Comparison of ENCODE assay signal across 8 mouse cellular contexts in the genomic region with DNA sequence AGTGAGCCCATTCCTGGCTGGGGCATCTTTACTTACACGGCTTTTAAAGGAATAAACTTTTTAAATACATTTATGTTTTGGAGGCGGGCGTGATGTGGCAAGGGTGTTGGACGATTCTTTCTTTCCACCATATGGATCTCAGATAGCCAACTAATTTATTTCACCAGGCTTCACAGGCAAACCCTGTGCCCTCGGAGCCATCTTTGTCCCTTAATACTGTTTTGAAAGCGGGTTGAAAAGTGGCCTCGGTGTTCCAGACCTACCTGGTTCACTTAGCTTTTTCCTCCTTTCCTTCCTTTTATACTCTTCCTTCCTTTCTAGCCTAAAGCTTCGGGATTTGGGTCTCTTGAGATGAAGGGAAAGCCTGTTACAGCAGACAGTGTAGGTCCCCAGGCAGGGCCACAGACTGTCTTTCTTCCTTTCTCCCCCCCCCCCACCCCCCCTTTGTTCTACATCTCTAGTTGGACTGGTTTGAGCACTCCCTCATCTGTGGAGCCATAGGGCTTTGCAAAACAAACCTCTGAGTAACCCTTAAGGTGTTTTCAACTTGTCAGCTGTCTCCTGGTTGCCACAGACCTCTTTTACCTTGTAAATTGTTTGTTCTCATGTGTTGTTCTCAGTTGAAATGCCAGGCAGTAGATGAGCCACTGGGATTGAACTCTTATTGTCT. TPM values are rescaled to one million over a fixed set of nuclear protein-coding genes. Genes with fewer than 3 reads are reported as not detected.
DNase-seq lines count a peak whose midpoint lies in the region; ATAC-seq and TF ChIP-seq lines count a peak whose summit lies in the region.

No protein-coding gene starts in this region.

- H3K79me2 ChIP-seq in heart, adult 2 months (replicated peaks; ENCODE audit: control insufficient read depth, insufficient read depth, low read length) = peaks cover 4% of the 10 kb centered on the region
- H3K79me2 ChIP-seq in myocyte (ENCODE audit: control insufficient read depth, insufficient read depth) = peaks cover 16% of the 10 kb centered on the region

- DNase-seq in heart, adult 2 months = no peak
- DNase-seq in heart, adult 18-20 months = no peak
- peak; percentile 45 for DNase-seq in 3T3-L1 (ENCODE audit: low read depth, low spot score)
- no peak for DNase-seq in cerebellum, postnatal 14 days
- DNase-seq in ovary, postnatal 36 days (ENCODE audit: low spot score) = no peak

- intact Hi-C loops in heart, adult 2 months (cut with DNase I) = no loop called here

- H3K27ac ChIP-seq in heart, adult 2 months = peak overlapping the region; percentile 98
- peak overlapping the region; percentile 77 for H3K27ac ChIP-seq in embryonic facial prominence, embryonic 12.5 days
- peak overlapping the region; percentile 82 for H3K27ac ChIP-seq in intestine, embryonic 16.5 days (ENCODE audit: low read length)

- 3% methylated on average over 8 of the region's 8 CpGs for WGBS in heart, adult 2 months
- WGBS in embryonic facial prominence, embryonic 12.5 days = 4% methylated on average over 8 of the region's 8 CpGs
- WGBS in intestine, embryonic 16.5 days = 3% methylated on average over 8 of the region's 8 CpGs

- H3K36me3 ChIP-seq in heart, adult 2 months (ENCODE audit: control insufficient read depth, insufficient read depth, low read length) = peaks cover 5% of the 10 kb centered on the region
- H3K36me3 ChIP-seq in embryonic facial prominence, embryonic 12.5 days = peaks cover 4% of the 10 kb centered on the region; the same call in 1 of the 2 replicates
- no peaks in the 10 kb centered on the region for H3K36me3 ChIP-seq in intestine, embryonic 16.5 days (ENCODE audit: control insufficient read depth, insufficient read depth, low read length)
- no peaks in the 10 kb centered on the region for H3K36me3 ChIP-seq in myocyte (ENCODE audit: control insufficient read depth, insufficient read depth)

- TF ChIP-seq POLR2A in heart, adult 2 months (IDR thresholded peaks at IDR 0.05; ENCODE audit: insufficient read depth, low read depth, low read length) = no peak
- no peak for TF ChIP-seq POLR2A in myocyte (IDR thresholded peaks at IDR 0.05; ENCODE audit: insufficient read length, low read depth)

- TF ChIP-seq EP300 in heart, adult 2 months (IDR thresholded peaks at IDR 0.05; ENCODE audit: insufficient read depth, low read depth, low read length) = no peak

- peak overlapping the region; percentile 91 for H3K4me3 ChIP-seq in heart, adult 2 months
- peak overlapping the region; percentile 68 for H3K4me3 ChIP-seq in embryonic facial prominence, embryonic 12.5 days
- H3K4me3 ChIP-seq in intestine, embryonic 16.5 days (ENCODE audit: low read length) = peak overlapping the region; percentile 72
- H3K4me3 ChIP-seq in myocyte = peak overlapping the region; percentile 95

- peaks cover 4% of the 10 kb centered on the region for H3K4me1 ChIP-seq in heart, adult 2 months (ENCODE audit: control insufficient read depth, insufficient read depth, low read length)
- peaks cover 16% of the 10 kb centered on the region for H3K4me1 ChIP-seq in embryonic facial prominence, embryonic 12.5 days
- peaks cover 9% of the 10 kb centered on the region for H3K4me1 ChIP-seq in intestine, embryonic 16.5 days (ENCODE audit: control insufficient read depth, insufficient read depth, low read length)

- TF ChIP-seq CTCF in heart, adult 2 months (IDR thresholded peaks at IDR 0.05) = no peak

- H3K9me3 ChIP-seq in embryonic facial prominence, embryonic 12.5 days = no peaks in the 10 kb centered on the region
- no peaks in the 10 kb centered on the region for H3K9me3 ChIP-seq in intestine, embryonic 16.5 days (ENCODE audit: control insufficient read depth, low read length)

- peak overlapping the region; percentile 76 for H3K9ac ChIP-seq in heart, adult 2 months (ENCODE audit: low read depth, low read length)
- H3K9ac ChIP-seq in embryonic facial prominence, embryonic 12.5 days = peak overlapping the region; percentile 63
- H3K9ac ChIP-seq in intestine, embryonic 16.5 days (ENCODE audit: low read depth, low read length) = peak overlapping the region; percentile 82

- ATAC-seq in embryonic facial prominence, embryonic 12.5 days (ENCODE audit: insufficient number of reproducible peaks, insufficient read depth, low FRiP score, low TSS enrichment) = no peak
- ATAC-seq in intestine, embryonic 16.5 days = peak; percentile 1; the same call in 1 of the 2 replicates

- H3ac ChIP-seq in myocyte (ENCODE audit: control insufficient read depth, insufficient read length) = peak overlapping the region; percentile 23

- peak overlapping the region; percentile 82 for H3K4me2 ChIP-seq in embryonic facial prominence, embryonic 12.5 days (replicated peaks)
- peak overlapping the region; percentile 82 for H3K4me2 ChIP-seq in intestine, embryonic 16.5 days (ENCODE audit: low read depth, low read length)
- H3K4me2 ChIP-seq in myocyte (ENCODE audit: low read depth) = peak overlapping the region; percentile 90

- H3K27me3 ChIP-seq in heart, adult 2 months (ENCODE audit: control insufficient read depth, insufficient read depth, low read length) = no peaks in the 10 kb centered on the region
- no peaks in the 10 kb centered on the region for H3K27me3 ChIP-seq in embryonic facial prominence, embryonic 12.5 days
- H3K27me3 ChIP-seq in intestine, embryonic 16.5 days (replicated peaks; ENCODE audit: control insufficient read depth, insufficient read depth, low read length) = no peaks in the 10 kb centered on the region
- no peaks in the 10 kb centered on the region for H3K27me3 ChIP-seq in myocyte (ENCODE audit: control insufficient read depth, insufficient read depth, insufficient read length)

TF ChIP-seq in myocyte, 11 proteins besides CTCF, POLR2A, EP300 and RAD21:
- TF ChIP-seq E2F4 (IDR thresholded peaks at IDR 0.05; ENCODE audit: insufficient read depth) (no peak), MYOG (IDR thresholded peaks at IDR 0.05; ENCODE audit: control insufficient read depth in 1 of 3, insufficient read depth in 1 of 3, insufficient read length in 2 of 3, low read depth in 2 of 3) (no peak), USF1 (IDR thresholded peaks at IDR 0.05; ENCODE audit: low read depth) (no peak), TCF3 (IDR thresholded peaks at IDR 0.05; ENCODE audit: insufficient read length, low read depth) (no peak), TCF12 (IDR thresholded peaks at IDR 0.05; ENCODE audit: insufficient read depth, poor library complexity, severe bottlenecking) (no peak), REST (IDR thresholded peaks at IDR 0.05; ENCODE audit: insufficient read depth, insufficient read length) (no peak), MYOD1 (IDR thresholded peaks at IDR 0.05; ENCODE audit: control insufficient read depth in 1 of 3, insufficient read length in 2 of 3, low read depth in 2 of 3) (no peak), MAX (IDR thresholded peaks at IDR 0.05; ENCODE audit: low read depth) (no peak), SRF (IDR thresholded peaks at IDR 0.05; ENCODE audit: control insufficient read depth, insufficient read length, low read depth) (no peak), POLR2AphosphoS2 (IDR thresholded peaks at IDR 0.05; ENCODE audit: insufficient read length, low read depth) (no peak), CEBPB (IDR thresholded peaks at IDR 0.05; ENCODE audit: insufficient read depth, poor library complexity, severe bottlenecking) (no peak)

RNA-seq across cellular contexts. Expression of gene Harbi1, which starts 0.7 kb away (rescaled TPM):
- total RNA-seq in heart, adult 2 months (2021) = 1 to 10 TPM; 7.1 to 8.5 TPM
- polyA plus RNA-seq in heart, adult 2 months (2012; rRNA removed) = 3.2 and 3.9 TPM in 2 replicates
- 1 to 10 TPM; 8.0 to 8.4 TPM for total RNA-seq in heart, adult 18-20 months (2021)
- 23.1 and 24.9 TPM in 2 replicates for polyA plus RNA-seq in embryonic facial prominence, embryonic 12.5 days (2016; fragmentation: Nextera tagmentation; extraction: Ambion mirVana)
- polyA plus RNA-seq in intestine, embryonic 16.5 days (2015; fragmentation: Nextera tagmentation; extraction: Ambion mirVana) = 14.8 and 17.1 TPM in 2 replicates
- 5.1 TPM for polyA plus RNA-seq in myocyte (2012; fragmentation: generic; extraction: Trizol)

RNA-seq across cellular contexts. Expression of gene Atg13, which starts 1.0 kb away (rescaled TPM):
- 10 to 100 TPM; 43.1 to 54.1 TPM for total RNA-seq in heart, adult 2 months (2021)
- polyA plus RNA-seq in heart, adult 2 months (2012; rRNA removed) = 66.4 and 87.7 TPM in 2 replicates
- 10 to 100 TPM; 49.7 to 53.9 TPM for total RNA-seq in heart, adult 18-20 months (2021)
- 29.3 and 29.8 TPM in 2 replicates for polyA plus RNA-seq in embryonic facial prominence, embryonic 12.5 days (2016; fragmentation: Nextera tagmentation; extraction: Ambion mirVana)
- 22.9 and 25.8 TPM in 2 replicates for polyA plus RNA-seq in intestine, embryonic 16.5 days (2015; fragmentation: Nextera tagmentation; extraction: Ambion mirVana)
- polyA plus RNA-seq in myocyte (2012; fragmentation: generic; extraction: Trizol) = 29.7 TPM

RNA-seq across cellular contexts. Expression of gene Ambra1, which starts 18.5 kb away (rescaled TPM):
- 10 to 100 TPM; 14.7 to 15.3 TPM for total RNA-seq in heart, adult 2 months (2021)
- 12.7 and 15.4 TPM in 2 replicates for polyA plus RNA-seq in heart, adult 2 months (2012; rRNA removed)
- total RNA-seq in heart, adult 18-20 months (2021) = 10 to 100 TPM; 14.5 to 16.6 TPM
- 21.9 and 22.2 TPM in 2 replicates for polyA plus RNA-seq in embryonic facial prominence, embryonic 12.5 days (2016; fragmentation: Nextera tagmentation; extraction: Ambion mirVana)
- polyA plus RNA-seq in intestine, embryonic 16.5 days (2015; fragmentation: Nextera tagmentation; extraction: Ambion mirVana) = 11.8 and 12.8 TPM in 2 replicates
- polyA plus RNA-seq in myocyte (2012; fragmentation: generic; extraction: Trizol) = 19.3 TPM
